Mouse (Mus musculus) brain, adult 2 months (tissue): ENCODE data around the gene Paf1.
"Not testable (repeated sequence)": the region's sequence is repeated elsewhere in the genome, so short reads cannot be mapped to it uniquely, and the experiment has no call there.

Source experiments
- DNase-seq: peaks from one replicate; pipeline ENCODE4 v3.0.0; 2011; ENCODE audit warnings: low read depth, low spot score

Paf1 gene

GRCm38 (mm10) chr7:28384162-28384561 is 8.6 kb upstream of the Paf1 start:
- DNase-seq = no peak

- no peak for DNase-seq
Measured at GRCm38 (mm10) chr7:28385196-28385595, 7.6 kb upstream of the Paf1 start.

- DNase-seq = peak; percentile 67
Measured at GRCm38 (mm10) chr7:28386007-28386406, 6.7 kb upstream of the Paf1 start.

DNA sequence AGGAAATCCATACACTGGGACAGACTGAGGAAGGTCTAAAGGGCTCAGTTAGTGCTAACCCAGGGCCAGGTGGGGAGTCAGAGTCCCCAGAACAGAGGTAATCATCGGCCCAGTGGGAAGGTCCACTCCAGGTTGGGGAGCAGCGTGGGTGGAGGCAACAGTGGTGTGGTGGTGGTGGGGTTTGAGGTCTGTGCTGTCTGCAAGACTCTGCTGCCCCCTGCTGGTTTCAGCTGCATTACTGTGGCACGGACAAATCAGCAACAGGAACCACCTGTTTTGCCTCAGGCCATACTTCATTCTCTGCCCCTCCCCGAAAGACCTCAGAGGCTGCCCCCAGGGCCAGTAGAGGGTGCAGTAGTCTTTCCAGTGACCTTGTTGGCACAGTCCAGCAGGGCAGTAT is 6.3 kb upstream of the Paf1 start:
- DNase-seq = peak; percentile 90

- DNase-seq = not testable (repeated sequence)
Measured at GRCm38 (mm10) chr7:28386877-28387276, 5.9 kb upstream of the Paf1 start.

DNA sequence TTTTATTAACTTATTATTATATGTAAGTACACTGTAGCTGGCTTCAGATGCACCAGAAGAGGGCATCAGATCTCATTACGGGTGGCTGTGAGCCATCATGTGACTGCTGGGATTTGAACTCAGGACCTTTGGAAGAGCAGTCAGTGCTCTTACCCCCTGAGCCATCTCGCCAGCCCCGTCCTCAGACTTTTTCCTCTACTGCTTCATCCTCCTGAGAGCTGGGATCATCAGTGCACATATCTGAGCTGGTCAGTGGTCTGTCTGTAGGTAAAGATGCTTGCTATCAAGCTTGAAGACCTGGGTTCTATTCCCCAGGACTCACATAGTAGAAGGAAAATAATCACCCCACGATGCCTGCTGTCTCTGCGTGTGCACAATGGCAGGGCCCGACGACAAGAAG is 5.4 kb upstream of the Paf1 start:
- DNase-seq = not testable (repeated sequence)

GRCm38 (mm10) chr7:28390331-28390730 is 2.4 kb upstream of the Paf1 start:
- DNase-seq = no peak

DNA sequence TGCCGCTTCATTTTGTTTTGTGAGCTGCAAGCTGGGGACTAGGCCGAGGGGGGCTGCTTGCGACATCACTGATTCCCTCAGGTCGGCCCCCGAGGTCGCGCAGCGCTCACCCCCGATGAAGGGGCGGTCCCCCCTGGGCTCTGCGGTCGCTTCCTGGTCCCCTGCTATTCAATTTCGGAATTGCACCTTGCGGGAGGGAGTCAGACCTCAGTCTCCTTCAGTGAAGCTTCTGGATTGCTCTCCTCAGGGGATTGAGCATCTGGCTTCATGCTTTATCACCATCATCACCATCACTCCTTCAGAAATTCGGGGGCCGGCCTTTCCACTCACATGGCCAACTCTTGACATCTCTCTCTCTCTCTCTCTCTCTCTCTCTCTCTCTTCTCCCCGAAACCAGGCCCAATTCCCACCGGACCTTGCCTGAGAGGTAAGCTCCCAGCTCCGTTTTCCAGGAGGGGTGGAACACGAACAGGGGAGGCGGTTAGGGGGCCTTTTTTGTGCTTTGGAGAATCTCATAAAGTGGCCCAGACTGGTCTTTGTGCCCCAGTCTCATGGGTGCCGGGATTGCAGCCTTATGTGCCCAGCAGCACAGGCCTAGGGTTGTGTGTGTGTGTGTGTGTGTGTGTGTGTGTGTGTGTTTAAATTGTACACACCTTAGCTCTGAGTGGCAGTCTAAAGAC is 661 bp downstream of the Paf1 start:
- no peak for DNase-seq

DNA sequence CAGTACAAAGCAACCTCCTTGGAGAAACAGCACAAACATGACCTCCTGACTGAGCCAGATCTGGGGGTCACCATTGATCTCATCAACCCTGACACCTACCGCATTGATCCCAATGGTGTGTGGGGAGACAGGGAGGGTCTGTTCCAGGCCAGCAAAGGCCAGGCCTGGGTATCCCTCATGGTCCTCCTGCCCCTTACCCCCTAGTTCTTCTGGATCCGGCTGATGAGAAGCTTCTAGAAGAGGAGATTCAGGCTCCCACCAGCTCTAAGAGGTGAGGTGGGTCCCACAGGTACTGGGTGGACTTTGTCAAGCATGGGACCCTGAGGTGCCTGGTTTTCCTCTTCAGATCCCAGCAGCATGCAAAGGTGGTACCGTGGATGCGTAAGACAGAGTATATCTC is 2.7 kb downstream of the Paf1 start:
- no peak for DNase-seq

- DNase-seq = peak; percentile 56
Measured at GRCm38 (mm10) chr7:28398000-28398399, 5.2 kb downstream of the Paf1 start.

- DNase-seq = no peak
Measured at GRCm38 (mm10) chr7:28398696-28399340, 6.1 kb downstream of the Paf1 start.

DNA sequence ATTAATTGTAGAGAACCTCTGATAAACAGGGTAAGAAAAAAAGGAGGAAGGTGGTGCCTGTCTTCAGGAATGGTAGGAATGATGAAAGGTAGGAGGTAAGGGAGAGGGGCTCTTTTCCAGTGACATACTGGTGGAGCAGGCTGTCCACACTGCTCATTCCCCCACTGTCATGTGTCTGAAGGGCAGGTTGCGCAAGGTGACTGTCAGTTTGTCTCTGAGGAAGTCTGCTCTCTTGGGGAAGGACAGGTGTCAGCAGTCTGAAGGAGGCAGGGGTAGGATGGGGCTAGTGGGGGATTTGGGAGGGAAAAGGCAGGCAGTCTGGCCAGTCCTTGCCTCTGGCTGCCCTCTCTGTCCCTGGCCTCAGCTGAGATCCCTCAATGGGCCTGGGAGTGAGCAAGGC is 8.3 kb downstream of the Paf1 start:
- DNase-seq = no peak

DNA sequence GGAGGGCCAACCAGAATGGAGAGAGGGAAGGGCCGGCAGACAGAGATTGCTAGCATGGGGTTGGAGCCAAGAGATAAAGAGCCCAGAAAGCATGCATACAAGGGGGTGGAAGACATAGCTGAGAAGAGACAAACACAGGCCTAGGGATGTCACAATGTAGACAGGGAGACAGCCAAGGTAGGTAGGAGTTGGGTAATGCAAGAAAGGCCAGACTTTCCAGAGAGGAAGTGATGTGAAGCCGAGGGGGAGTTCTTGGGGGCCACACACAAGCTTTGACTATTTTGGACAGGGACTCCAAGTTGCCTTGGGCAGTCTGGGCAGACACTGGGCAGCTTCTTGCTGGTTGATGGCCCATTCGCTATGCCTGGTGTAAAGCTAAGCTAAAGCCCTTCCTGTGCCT is 9.2 kb downstream of the Paf1 start:
- no peak for DNase-seq

DNA sequence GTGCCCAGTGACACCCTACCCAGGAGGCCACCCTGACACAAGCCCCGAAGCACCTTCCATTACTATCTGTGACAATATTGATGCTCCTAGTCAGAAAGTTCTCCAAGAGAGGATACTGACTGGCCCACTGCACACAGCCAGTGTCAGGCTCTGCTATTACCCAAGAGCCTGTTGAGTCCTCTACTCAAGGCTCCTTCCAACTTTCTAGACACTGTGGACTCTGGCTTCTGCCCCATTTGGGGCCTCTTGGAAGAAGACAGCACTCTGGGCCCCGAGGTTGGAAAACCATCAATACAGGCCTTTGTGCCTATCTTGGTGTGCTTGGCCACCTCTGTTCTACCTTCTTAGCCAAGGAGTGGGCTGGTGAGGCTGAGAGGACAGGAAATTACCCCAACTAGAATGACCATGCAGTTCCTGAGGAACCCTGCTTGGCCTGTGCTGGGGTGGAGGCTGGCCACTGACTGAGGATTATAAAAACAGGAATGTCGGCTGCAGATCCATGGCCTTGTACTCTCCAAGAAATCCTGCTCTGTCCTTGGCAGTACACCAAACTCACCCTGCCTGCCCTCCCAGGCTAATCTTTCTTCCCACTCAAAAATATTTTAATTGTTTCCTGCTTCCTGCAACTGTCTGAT is 18.2 kb downstream of the Paf1 start:
- DNase-seq = no peak

GRCm38 (mm10) chr7:28412826-28413225 is 20.1 kb downstream of the Paf1 start:
- no peak for DNase-seq

DNA sequence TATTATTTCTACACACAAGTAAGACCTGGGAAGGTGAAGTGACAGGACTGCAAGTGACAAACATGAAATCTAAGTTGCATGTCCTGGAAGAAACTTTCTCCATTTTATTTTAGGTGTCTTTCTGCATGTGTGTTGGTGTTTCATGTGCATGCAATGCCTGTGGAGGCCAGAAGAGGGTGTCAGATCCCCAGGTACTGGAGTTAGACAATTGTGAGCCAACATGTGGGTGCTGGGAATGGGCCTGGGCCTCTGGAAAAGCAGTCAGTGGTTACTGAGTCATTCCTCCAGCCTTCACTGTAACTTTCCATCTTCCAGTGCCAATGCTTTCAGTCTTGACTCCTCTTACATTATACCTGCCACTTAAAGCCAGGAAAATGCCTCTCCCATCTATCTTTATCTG is 24.6 kb downstream of the Paf1 start:
- no peak for DNase-seq

GRCm38 (mm10) chr7:28418096-28418670 is 25.4 kb downstream of the Paf1 start:
- peak; percentile 69 for DNase-seq

DNA sequence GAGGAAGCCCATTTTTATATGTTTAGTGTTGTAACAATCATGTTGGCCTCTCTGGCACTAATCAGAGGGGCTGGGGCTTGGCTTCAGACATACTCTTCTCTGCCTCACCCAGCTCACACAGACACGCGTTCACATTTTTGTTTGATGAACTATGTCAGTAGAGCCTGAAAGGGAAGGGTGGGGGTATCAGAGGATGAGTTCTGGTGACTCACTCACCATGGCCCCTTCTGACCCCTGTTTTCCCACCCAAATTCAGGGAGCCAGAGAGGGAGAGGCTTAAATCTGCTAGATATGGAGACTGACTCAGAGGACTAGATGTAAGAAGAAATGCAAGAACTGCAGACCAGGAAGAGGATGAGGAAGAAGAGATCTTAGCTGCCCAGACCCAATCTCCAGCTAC is 26.7 kb downstream of the Paf1 start:
- no peak for DNase-seq

DNA sequence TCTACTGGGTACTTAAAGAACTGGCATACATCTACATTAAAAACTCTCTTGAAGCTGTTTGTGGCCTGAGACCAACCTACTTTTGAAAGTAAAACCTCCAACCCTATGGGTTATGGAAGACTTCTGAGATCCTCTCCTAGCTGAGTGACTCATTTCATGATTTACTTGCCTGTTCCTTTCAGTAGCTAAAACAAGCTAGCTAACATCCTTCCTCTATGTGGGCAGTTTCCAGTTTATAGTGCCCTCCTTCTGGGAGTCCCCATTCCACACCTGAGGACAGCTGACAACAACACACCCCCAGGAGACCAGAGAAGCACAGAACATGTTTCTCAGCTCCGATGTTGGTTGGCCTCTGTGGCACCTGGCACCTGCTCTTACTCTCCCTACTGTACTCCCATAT is 30.3 kb downstream of the Paf1 start:
- DNase-seq = no peak

GRCm38 (mm10) chr7:28427738-28428137 is 35.0 kb downstream of the Paf1 start:
- DNase-seq = peak; percentile 67

DNA sequence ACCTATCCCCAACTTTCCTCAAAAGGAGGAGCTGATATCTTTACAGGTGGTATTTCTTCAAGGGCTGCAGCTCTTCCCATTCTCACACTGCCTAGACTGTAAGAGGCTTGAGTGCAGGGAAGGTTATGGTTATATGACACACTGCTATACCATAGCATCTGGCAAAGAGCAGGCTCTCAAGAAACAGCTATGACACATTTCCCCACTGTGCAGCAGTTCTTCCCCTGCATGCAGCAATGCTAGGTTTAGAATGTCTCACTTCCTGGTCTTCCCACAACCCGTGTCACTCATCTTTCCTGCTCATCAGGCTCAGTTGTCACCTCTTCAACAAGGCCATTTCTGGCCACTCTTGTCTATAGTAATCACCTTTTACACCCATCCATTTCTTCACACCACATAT is 37.8 kb downstream of the Paf1 start:
- no peak for DNase-seq

GRCm38 (mm10) chr7:28432252-28432651 is 39.5 kb downstream of the Paf1 start:
- no peak for DNase-seq
